Mouse (Mus musculus) thymus, postnatal 4 days (tissue): Measurements from ENCODE around the gene Mcm7.

Source experiments
- DNase-seq: peaks from one replicate; pipeline ENCODE4 v3.0.0; 2021

Mcm7 gene

DNA sequence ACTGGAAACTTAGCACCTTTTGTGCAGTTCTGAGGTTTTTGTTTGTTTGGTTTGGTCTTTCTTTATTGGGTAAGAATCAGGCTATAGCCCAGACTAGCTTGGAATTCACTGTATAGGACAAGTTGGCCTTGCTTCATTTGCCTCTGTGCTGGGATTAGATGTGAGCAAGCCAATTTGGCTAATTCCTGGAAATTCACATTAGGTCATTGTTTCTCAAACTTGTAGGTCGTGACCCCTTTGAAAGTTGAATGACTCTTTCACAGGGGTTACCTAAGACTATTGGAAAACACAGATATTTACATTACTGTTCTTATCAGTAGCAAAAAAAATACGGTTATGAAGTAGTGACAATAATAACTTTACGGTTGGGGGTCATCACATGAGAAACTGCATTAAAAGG lies 17.8 kb downstream of the Mcm7 start:
- DNase-seq, result no peak

DNA sequence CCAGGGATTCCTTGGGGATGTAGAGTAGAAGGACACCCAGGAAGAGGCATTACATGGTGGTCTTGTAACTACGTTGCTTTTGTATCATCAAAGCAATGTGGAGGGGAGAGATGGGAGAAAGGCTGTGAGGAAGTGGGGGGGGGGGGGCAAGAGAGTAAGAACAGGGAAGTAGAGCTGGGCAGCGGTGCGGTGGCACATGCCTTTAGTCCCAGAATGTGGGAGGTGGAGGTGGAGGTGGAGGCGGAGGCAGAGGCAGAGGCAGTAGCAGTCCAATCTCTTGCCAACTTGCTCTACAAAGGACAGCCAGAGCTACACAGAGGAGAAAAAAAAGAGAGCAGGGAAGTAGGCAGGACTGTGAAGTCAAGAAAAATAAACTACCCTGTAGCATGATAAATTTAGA lies 33.6 kb downstream of the Mcm7 start:
- DNase-seq, result no peak

DNA sequence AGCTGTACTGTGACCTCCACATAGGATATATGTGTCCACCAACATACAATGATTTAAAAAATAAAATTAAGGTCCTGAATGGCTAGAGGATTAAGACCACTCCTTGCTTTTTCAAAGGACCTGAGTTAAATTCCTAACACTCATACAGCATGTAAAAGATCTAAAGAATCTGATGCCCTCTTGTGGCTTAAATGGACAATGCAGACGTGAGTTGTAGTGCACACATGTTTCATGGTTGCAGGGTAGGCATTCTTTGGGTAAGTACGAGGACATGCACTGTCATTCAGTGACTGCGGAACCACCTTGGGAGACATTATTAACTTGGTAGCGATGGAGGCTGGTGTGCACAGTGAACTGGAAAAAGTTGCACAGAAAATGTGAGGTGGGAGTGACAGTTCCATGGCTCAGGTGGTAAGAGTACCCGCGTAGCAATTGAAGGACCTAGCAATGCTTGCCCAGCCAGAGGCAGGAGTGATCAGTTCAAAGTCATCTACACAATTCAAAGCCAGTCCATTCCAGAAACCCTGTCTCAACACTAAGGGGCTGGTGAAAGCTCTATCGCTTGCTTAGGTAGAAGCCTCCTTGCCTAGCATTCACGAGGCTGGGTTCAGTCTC lies 34.2 kb downstream of the Mcm7 start:
- DNase-seq, result peak; percentile 49

DNA sequence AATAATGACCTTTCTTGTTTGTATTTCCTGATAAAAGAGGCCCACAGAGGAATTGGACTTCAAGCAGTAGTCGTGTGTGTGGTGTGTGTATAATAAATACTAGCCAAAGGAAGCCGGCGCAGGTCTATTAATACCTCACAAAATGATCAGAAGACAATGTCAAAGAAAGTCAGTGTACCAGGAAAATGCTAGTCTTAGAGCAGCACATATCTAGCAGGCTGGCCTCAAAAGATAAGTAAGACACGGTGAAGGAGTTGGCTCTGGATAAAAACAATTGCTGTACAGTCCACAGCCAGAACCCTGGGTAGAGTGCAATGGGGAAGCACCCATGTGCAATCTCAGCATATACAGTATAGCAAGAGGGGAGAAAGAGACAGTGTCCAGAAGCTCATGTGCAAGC lies 35.0 kb downstream of the Mcm7 start:
- no peak for DNase-seq

DNA sequence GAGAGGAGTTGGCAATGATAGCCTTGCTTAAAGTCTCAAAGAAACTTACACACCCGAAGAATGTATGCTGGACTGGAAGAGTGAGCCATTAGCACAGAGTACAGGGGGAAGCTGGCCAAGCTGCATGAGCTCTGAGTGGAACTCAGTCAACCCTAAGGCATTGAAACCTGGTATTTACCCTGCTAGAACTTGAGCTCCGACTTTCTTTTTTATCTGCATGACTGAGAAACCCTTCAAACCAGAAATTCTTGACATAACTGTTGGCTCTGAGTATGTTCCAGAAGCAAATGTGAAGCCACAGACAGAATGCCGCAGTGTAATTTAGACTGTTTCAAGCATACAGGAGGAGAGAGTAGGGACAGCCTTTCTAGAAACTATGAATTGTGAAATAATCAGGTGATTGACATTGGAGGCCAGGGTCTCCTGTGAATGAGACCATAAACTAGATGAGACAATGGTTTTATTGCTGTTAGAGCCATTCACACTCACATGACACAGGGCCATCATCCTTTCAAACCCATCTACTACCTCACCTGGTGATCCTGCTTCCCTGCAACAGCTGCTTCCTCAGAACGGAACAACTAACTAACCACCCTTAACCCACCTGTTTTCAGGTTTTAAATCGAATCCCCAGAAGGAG lies 39.7 kb downstream of the Mcm7 start:
- no peak for DNase-seq

DNA sequence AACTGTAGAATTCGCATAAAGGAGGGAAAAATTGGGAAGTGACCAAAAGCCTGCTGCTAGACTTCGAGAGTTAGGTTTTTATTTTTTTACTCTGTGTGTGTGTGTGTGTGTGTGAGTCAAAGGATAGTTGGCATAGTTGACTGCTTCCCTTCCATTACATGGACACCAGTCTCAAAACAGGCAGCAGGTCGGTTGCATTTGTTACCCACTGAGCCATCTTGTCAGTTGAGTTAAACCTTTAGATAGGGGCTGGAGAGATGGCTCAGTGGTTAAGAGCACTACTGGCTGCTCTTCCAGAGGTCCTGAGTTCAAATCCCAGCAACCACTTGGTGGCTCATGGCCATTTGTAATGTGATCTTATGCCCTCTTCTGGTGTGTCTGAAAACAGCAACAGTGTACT lies 54.2 kb downstream of the Mcm7 start:
- DNase-seq, result no peak

DNA sequence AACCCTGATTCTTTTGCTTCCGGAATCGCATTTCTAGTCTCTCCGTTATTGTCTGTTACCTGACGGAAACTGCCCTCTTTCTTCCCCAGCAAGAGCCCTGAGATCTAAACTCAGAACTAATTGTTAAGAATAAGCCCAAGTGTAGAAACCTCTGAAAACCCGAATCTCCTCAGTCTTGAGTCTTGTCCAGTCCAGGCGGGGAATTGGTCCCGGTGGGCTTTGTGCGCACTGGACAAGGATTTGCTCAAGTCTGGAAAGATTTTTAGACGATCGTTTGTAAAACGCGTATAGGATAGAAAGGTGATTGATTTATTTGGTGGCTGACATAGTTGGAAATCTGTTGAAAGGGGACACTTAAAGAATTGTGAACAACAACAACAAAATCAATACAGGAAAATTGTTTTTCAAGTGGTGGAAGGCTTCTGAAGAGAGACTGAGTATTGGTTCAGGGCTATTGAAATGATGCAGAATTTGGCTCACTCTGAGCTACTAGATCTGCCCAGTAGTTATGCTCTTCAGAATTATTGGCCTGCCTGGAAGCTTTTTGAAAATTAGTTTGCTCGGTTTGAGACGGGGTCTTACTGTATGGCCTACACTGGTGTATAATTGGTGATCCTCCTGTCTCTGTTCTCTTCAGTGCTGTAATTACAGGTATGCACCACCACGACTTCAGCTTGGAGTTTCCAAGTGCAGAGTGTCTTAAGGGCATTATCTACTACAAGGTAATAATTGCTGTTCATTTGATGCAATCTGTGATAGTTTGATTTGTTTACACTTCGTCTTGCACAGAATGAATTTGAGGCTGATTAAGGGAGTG lies 54.8 kb downstream of the Mcm7 start:
- DNase-seq, result no peak

DNA sequence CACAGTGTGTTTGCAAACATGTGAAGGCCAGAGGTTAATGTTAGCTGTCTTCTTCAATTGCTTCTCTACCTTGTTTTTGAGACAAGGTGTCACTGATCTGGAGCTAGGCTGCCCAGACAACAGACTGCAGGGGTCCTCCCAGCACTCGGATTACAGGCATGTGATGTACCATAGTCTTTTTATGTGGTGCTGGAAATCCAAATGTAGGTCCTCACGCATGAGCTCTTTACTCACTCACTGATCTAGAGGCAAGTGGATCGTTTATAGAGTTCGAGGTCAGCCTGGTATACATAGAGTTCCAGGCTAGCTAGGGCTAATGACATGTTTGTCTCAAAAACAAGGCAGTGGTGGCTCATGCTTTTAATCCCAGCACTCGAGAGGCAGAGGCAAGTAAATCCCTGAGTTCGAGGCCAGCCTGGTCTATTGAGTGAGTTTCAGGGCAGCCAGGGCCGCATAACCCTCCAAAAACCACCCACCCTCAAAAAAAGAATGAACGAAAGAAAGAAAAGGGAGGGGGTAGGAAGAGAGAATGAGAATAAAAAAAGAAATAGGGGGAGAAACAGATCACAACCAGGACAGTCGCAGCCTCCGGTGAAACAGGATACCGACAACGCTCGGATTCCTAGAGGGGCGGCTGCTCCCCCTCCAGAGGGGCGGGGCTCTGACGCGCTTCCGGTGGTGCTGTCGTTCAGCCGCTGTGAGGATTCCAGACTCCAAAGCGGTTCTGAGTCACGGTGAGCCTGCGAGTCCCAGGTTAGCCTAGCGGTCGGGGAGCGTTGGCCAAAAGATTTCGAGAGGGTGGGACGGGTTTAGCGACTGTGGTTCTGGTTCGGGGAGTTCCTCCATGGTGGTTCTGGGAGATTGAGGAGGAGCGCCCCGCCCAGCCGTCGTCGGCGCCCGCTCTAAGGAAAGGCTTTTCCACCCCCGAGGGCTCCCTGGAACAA lies 55.7 kb downstream of the Mcm7 start, which contains the start of gene Zscan21:
Gene Zscan21, plus strand, starts transcription at position 649 of the 944 bp plus-strand sequence.
- peak; percentile 93 for DNase-seq
